Mouse (Mus musculus) heart, adult 2 months (tissue): Measurements from ENCODE around the gene Snd1. TPM values are rescaled to one million over a fixed set of nuclear protein-coding genes. Genes with fewer than 3 reads are reported as not detected.

ENCODE experiments used
- DNase-seq, 2 experiments: peaks; one replicate each; pipeline ENCODE4 v3.0.0; 2021
- H3K27ac ChIP-seq: fragments of 200-600 bp; 2 replicates; pipeline ENCODE4 v1.8.1; 2022
- H3K27me3 ChIP-seq: fragments of 200-500 bp; 2 replicates; pipeline ENCODE4 v1.6.1; 2012; ENCODE audit warnings: mild to moderate bottlenecking, low read length, inconsistent platforms, mixed read lengths; ENCODE audit not compliant: control insufficient read depth, insufficient read depth
- H3K36me3 ChIP-seq: fragments of 200-500 bp; 2 replicates; pipeline ENCODE4 v1.6.1; 2012; ENCODE audit warnings: low read length, inconsistent platforms; ENCODE audit not compliant: control insufficient read depth, insufficient read depth
- H3K4me1 ChIP-seq: fragments of 200-500 bp; 2 replicates; pipeline ENCODE4 v1.6.1; 2011; ENCODE audit warnings: low read length; ENCODE audit not compliant: control insufficient read depth, insufficient read depth
- H3K4me3 ChIP-seq: fragments of 200-600 bp; 2 replicates; pipeline ENCODE4 v1.8.1; 2022
- H3K79me2 ChIP-seq: fragments of 200-500 bp; replicated peaks from 2 replicates; pipeline ENCODE4 v1.6.1; 2012; ENCODE audit warnings: mild to moderate bottlenecking, inconsistent platforms, low read length, moderate library complexity, mixed read lengths; ENCODE audit not compliant: control insufficient read depth, insufficient read depth
- H3K9ac ChIP-seq: fragments of 200-500 bp; 2 replicates; pipeline ENCODE4 v1.6.1; 2012; ENCODE audit warnings: low read depth, mild to moderate bottlenecking, control low read depth, inconsistent platforms, low read length, mixed read lengths
- CTCF ChIP-seq: fragments of 200-600 bp; IDR thresholded peaks from 2 replicates; pipeline ENCODE4 v1.8.1; 2022; ENCODE audit warnings: antibody characterized with exemption, mild to moderate bottlenecking, moderate library complexity
- EP300 ChIP-seq: fragments of 200-500 bp; IDR thresholded peaks from 2 replicates; pipeline ENCODE4 v1.6.1; 2011; ENCODE audit warnings: low read depth, low read length, control low read depth; ENCODE audit not compliant: insufficient read depth
- POLR2A ChIP-seq: fragments of 200-500 bp; IDR thresholded peaks from 2 replicates; pipeline ENCODE4 v1.6.1; 2011; ENCODE audit warnings: mild to moderate bottlenecking, low read depth, low read length, control low read depth; ENCODE audit not compliant: insufficient read depth
- WGBS: fragments of 180-500 bp; shearing (Covaris S2); methylation state at CpG from one replicate; pipeline ENCODE4 v1.1.7; 2018; 5-methylcytosine and 5-hydroxymethylcytosine counted together
- intact Hi-C: fragments of 180-260 bp; cut with DNase I; formaldehyde crosslinking; loops from one replicate; pipeline ENCODE4 v1.15.1; 2025
- polyA plus RNA-seq: library from polyadenylated mRNA; depleted of rRNA; stranded (reverse); fragments of >200 nt; gene quantifications from 2 replicates; pipeline ENCODE4 v1.2.3, GENCODE M21; 2012
- total RNA-seq, 2 experiments: library from RNA; stranded (reverse); gene quantifications; 2 replicates each; pipeline ENCODE4 v1.2.3; 2021

Snd1 gene
- total and polyA plus RNA-seq, 3 experiments = 39.9 to 74.1 (median 62.4) TPM

DNA sequence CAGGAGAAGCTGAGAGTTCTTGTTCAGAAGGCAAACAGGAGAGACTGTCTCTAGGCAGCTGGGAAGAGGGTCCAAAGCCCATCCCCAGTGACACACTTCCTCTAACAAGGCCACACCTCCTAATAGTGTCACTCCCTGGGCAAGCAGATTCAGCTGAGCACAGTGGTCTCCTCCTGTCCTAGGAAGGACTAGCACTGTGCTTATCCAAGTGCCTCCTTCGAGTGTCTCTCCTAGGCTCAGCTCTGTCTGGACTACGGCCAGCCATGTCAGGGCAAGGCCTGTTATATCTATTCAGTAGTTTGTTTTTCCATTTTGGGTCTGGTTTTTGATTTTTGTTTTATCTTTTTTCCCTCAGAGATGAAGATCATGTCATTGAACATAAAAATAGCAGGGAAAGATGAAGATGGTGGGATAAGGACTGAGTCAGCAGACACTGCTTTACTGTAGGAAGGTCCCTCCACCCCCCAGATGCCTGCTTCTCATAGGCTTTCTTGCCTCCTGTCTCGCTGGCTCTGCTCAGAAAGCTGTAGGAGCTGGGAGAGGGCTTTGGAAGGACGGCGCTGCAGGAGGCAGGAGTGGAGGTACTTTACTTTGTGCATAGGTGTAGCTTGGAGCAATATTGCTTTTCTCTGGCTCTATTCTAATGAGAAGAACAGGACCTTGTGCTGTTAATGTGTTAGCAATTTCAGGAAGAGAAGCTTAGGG, 86.5 kb downstream of the Snd1 start:
- Histone ChIP-seq H3K36me3 (no peaks in the 10 kb centered on the region), H3K9ac (no peak overlapping the region), H3K27ac (no peak overlapping the region), H3K4me3 (no peak overlapping the region), H3K79me2 (no peaks in the 10 kb centered on the region), H3K4me1 (peaks cover 2% of the 10 kb centered on the region; the same call in 1 of the 2 replicates), H3K27me3 (no peaks in the 10 kb centered on the region)
- intact Hi-C loops = no loop called here
- DNase-seq = no peak
- WGBS = 68% methylated on average over 5 of the region's 5 CpGs
- TF ChIP-seq POLR2A (no peak), EP300 (no peak), CTCF (no peak)

DNA sequence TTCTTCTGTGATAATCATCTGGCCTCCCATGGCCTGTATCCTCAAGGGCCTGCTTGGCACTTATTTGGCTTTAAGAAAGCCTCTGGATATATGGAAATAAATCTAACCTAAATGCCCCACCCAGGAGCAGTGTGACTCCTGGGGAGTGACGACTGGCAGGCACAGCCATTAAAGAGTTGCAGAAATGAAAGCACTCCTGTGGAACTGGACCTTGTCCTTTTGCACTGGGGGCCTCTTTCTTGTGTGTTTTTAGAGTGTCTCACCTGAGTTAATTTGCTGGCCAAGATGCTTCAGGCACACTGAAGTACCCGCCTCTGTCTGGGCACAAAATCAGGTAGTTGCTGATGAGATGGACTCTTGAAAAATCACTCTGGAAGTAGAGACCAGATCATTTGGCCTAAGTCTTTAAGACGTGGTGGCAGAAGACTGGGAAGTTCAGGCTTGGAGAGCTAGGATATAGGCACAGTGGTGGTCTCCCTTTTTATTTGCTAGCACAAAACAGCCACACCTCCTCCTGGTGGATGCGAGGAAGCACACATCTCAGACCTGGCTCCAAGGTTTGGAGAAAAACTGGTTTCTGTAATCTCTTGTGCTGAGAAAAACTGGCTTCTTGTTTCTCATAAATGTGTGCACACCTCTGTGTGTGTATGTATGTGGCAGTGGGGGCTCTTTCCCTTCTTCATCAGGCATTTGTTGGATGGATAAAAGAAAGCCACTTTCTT, 87.5 kb downstream of the Snd1 start:
- Histone ChIP-seq H3K27me3 (no peaks in the 10 kb centered on the region), H3K4me1 (peaks cover 2% of the 10 kb centered on the region; the same call in 1 of the 2 replicates), H3K9ac (no peak overlapping the region), H3K36me3 (no peaks in the 10 kb centered on the region), H3K79me2 (no peaks in the 10 kb centered on the region), H3K27ac (no peak overlapping the region), H3K4me3 (no peak overlapping the region)
- no peak for DNase-seq
- intact Hi-C loops = no loop called here
- TF ChIP-seq POLR2A (no peak), EP300 (no peak), CTCF (no peak)
- 91% methylated on average over 4 of the region's 4 CpGs for WGBS

DNA sequence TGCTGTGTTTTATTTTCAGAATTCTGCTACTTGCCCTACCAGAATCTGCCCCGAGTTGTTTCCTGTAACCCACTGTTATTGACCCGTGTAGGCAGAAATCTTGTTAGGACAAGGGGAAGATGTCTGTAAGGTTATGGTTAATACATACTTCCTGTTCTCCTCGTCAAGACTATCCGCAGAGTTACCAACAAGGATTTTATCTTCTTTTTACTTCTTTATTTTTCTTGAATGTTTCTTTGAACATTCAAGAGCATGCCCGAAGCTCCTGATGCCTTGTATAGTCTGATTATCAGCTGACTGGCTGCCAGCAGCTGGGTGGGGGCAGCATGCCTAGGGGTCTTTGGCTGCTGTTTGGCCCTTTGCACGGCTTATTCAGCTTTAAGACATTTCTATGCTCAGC, 93.0 kb downstream of the Snd1 start:
- intact Hi-C loops = no loop called here
- Histone ChIP-seq H3K27me3 (no peaks in the 10 kb centered on the region), H3K4me3 (no peak overlapping the region), H3K9ac (no peak overlapping the region), H3K79me2 (peaks cover 1% of the 10 kb centered on the region; the same call in 1 of the 2 replicates), H3K4me1 (peaks cover 2% of the 10 kb centered on the region; the same call in 1 of the 2 replicates), H3K27ac (no peak overlapping the region), H3K36me3 (no peaks in the 10 kb centered on the region)
- TF ChIP-seq EP300 (no peak), CTCF (no peak), POLR2A (no peak)
- DNase-seq = no peak
- WGBS = 67% methylated on average over 6 of the region's 6 CpGs

DNA sequence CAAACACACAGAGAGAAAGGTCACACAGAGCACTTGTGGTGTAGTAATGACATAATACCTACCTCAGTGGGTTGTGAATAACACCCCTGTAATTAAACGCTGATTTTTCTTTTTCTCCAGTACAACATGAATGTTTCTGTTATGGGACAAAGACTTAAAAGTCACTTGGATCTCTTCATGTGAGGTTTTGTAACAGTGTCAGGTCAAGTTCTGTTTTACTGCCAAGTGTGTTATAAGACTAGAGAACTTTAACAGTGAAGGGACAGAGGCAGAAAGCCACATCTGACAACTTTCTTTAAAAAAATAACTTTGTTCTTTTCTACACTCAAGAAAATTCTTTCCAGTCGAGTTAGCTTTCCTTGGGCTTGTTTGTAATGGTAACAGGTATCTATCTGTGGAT, 97.0 kb downstream of the Snd1 start:
- intact Hi-C loops = no loop called here
- no peak for DNase-seq
- H3K4me1 ChIP-seq = peaks cover 7% of the 10 kb centered on the region
- H3K27me3 ChIP-seq = no peaks in the 10 kb centered on the region
- H3K79me2 ChIP-seq = peaks cover 2% of the 10 kb centered on the region; the same call in 1 of the 2 replicates
- 0 out of 2 replicates have a peak, but pooled peaks cover 2% of the 10 kb centered on the region for H3K36me3 ChIP-seq
- no peak overlapping the region for H3K9ac ChIP-seq
- H3K27ac ChIP-seq = no peak overlapping the region
- TF ChIP-seq EP300 (no peak), CTCF (no peak), POLR2A (no peak)
- 64% methylated on average over 2 of the region's 2 CpGs for WGBS
- no peak overlapping the region for H3K4me3 ChIP-seq

DNA sequence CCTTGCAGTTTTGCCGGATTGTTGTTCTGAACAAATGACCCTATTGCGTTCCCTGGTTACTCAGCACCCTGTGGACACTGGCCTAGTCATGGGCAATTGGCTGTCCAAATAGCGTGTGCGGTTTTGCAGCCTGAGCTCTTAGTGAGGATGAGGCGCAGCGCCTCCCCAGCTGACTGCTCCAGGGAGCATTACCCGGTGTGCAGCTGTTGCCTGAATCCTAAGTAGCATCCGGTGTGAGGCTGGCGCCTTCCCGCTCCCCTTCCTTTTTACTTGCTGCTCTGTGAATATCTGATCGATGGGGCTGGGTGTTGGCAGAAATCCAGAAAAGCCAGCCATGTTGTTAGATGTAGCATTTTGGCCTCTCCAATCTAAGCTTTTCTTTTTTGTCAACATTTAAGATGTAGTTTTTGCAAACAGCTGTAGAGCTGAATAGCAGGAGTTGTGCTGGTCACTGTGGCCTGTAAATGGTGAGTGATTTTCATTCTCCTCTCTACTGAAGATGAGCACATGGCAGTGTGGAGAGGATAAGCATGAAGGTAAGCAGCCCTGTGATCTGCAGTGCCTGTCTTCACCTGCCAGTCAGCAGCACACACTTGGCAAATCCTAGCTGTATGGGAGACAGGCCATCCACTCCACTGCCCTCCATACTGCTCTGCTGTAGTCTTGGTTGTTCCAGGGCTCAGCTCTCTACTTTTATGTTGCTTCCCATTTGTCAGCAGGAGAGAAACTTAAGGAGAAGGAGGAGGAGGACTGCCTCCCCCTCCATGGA, 98.2 kb downstream of the Snd1 start:
- H3K9ac ChIP-seq = no peak overlapping the region
- H3K4me1 ChIP-seq = peaks cover 7% of the 10 kb centered on the region
- 0 out of 2 replicates have a peak, but pooled peaks cover 2% of the 10 kb centered on the region for H3K36me3 ChIP-seq
- peaks cover 2% of the 10 kb centered on the region; the same call in 1 of the 2 replicates for H3K79me2 ChIP-seq
- no peaks in the 10 kb centered on the region for H3K27me3 ChIP-seq
- H3K27ac ChIP-seq = no peak overlapping the region
- DNase-seq = no peak
- WGBS = 65% methylated on average over 11 of the region's 11 CpGs
- intact Hi-C loops = no loop called here
- TF ChIP-seq EP300 (no peak), CTCF (no peak), POLR2A (no peak)
- no peak overlapping the region for H3K4me3 ChIP-seq
